8 mouse cellular contexts compared by ENCODE assay signal in the genomic region with DNA sequence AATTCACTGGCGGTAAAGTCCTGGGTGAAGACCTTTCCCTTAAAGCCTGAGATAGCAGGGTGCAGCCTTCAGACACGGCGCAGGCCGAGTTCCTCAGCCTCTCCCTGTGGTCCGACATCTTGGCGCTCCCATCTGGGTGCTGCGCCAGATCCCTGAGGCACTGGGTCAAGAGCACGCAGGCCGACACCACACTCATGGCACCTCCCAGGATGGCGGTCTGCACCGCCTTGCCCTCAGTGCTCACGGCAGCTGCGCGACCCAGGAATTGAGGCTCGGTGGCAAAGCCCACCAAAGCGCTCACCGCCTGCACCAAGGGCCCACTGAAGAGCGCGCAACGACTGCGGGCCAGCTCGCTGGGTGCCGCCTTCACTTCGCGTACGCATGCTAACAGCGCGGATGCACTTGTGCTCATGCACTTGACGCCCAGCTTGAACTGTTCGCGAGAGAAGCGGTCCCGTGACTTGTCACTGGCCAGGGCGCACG. TPM values are rescaled to one million over a fixed set of nuclear protein-coding genes. Genes with fewer than 3 reads are reported as not detected.
DNase-seq lines count a peak whose midpoint lies in the region; ATAC-seq and TF ChIP-seq lines count a peak whose summit lies in the region.

No protein-coding gene starts in this region.

- H3K79me2 ChIP-seq in myocyte (ENCODE audit: control insufficient read depth, insufficient read depth): peaks cover 56% of the 10 kb centered on the region

- H3K27me3 ChIP-seq in forebrain, postnatal 0 days (ENCODE audit: insufficient read depth, low read length): no peaks in the 10 kb centered on the region
- no peaks in the 10 kb centered on the region for H3K27me3 ChIP-seq in limb, embryonic 10.5 days (ENCODE audit: low read depth, poor library complexity, severe bottlenecking)
- no peaks in the 10 kb centered on the region for H3K27me3 ChIP-seq in myocyte (ENCODE audit: control insufficient read depth, insufficient read depth, insufficient read length)

- TF ChIP-seq CTCF in forebrain, postnatal 0 days (IDR thresholded peaks at IDR 0.05; ENCODE audit: low read depth): no peak

- peak; percentile 18 for DNase-seq in left cerebral cortex, postnatal 4 days
- no peak for DNase-seq in left cerebral cortex, postnatal 25 days (ENCODE audit: low spot score in 2 of 2)
- DNase-seq in forebrain, postnatal 0 days: no peak
- DNase-seq in limb, embryonic 10.5 days (ENCODE audit: low spot score): peak; percentile 36
- DNase-seq in ovary, postnatal 36 days (ENCODE audit: low spot score): no peak
- DNase-seq in layer of hippocampus, adult 18-20 months (ENCODE audit: low spot score in 2 of 2): no peak

- H3K4me1 ChIP-seq in brown adipose tissue, adult 24 weeks (ENCODE audit: control insufficient read depth, insufficient read depth, insufficient read length, low read length): peaks cover 26% of the 10 kb centered on the region
- H3K4me1 ChIP-seq in forebrain, postnatal 0 days (ENCODE audit: insufficient read depth): peaks cover 46% of the 10 kb centered on the region
- H3K4me1 ChIP-seq in limb, embryonic 10.5 days: peaks cover 73% of the 10 kb centered on the region

- 0 out of 2 replicates have a peak, but pooled peaks cover under 1% of the 10 kb centered on the region for H3K36me3 ChIP-seq in forebrain, postnatal 0 days (ENCODE audit: insufficient read depth)
- H3K36me3 ChIP-seq in limb, embryonic 10.5 days: peaks cover 41% of the 10 kb centered on the region
- H3K36me3 ChIP-seq in myocyte (ENCODE audit: control insufficient read depth, insufficient read depth): no peaks in the 10 kb centered on the region

- peak overlapping the region; percentile 78 for H3K27ac ChIP-seq in brown adipose tissue, adult 24 weeks (replicated peaks; ENCODE audit: low read depth, low read length)
- H3K27ac ChIP-seq in forebrain, postnatal 0 days (ENCODE audit: low read depth, low read length): no peak overlapping the region
- peak overlapping the region; percentile 98 for H3K27ac ChIP-seq in limb, embryonic 10.5 days

- peak overlapping the region; percentile 72 for H3K4me2 ChIP-seq in forebrain, postnatal 0 days (ENCODE audit: low read depth)
- peak overlapping the region; percentile 80 for H3K4me2 ChIP-seq in myocyte (ENCODE audit: low read depth)

- H3ac ChIP-seq in myocyte (ENCODE audit: control insufficient read depth, insufficient read length): peak overlapping the region; percentile 78

- WGBS in forebrain, postnatal 0 days: 92% methylated on average over 35 of the region's 35 CpGs
- WGBS in limb, embryonic 10.5 days: 87% methylated on average over 35 of the region's 35 CpGs

- no peak for ATAC-seq in forebrain, postnatal 0 days

- no peak for TF ChIP-seq POLR2A in myocyte (IDR thresholded peaks at IDR 0.05; ENCODE audit: insufficient read length, low read depth)

- peak overlapping the region; percentile 90 for H3K4me3 ChIP-seq in brown adipose tissue, adult 24 weeks (ENCODE audit: insufficient read depth, low read depth, low read length)
- peak overlapping the region; percentile 81 for H3K4me3 ChIP-seq in forebrain, postnatal 0 days (ENCODE audit: low read depth, low read length)
- peak overlapping the region; percentile 92 for H3K4me3 ChIP-seq in limb, embryonic 10.5 days
- H3K4me3 ChIP-seq in myocyte: peak overlapping the region; percentile 43

- H3K9me3 ChIP-seq in forebrain, postnatal 0 days (ENCODE audit: low read length): no peaks in the 10 kb centered on the region
- 0 out of 2 replicates have a peak, but pooled peaks cover 2% of the 10 kb centered on the region for H3K9me3 ChIP-seq in limb, embryonic 10.5 days (replicated peaks)

- intact Hi-C loops in left cerebral cortex, postnatal 4 days (cut with DNase I): loop anchor here (10.0 kb wide), 2 partner anchors 67 to 317 kb away; no protein-coding TSS in a partner anchor
- intact Hi-C loops in left cerebral cortex, postnatal 25 days (cut with DNase I): loop anchor here (2.0 to 5.0 kb wide), 2 partner anchors 65 to 315 kb away; no protein-coding TSS in a partner anchor

- no peak overlapping the region for H3K9ac ChIP-seq in forebrain, postnatal 0 days

TF ChIP-seq in myocyte, 11 proteins besides CTCF, POLR2A, EP300 and RAD21:
- TF ChIP-seq TCF12 (IDR thresholded peaks at IDR 0.05; ENCODE audit: insufficient read depth, poor library complexity, severe bottlenecking): no peak
- no peak for TF ChIP-seq SRF (IDR thresholded peaks at IDR 0.05; ENCODE audit: control insufficient read depth, insufficient read length, low read depth)
- no peak for TF ChIP-seq MYOD1 (IDR thresholded peaks at IDR 0.05; ENCODE audit: control insufficient read depth in 1 of 3, insufficient read length in 2 of 3, low read depth in 2 of 3)
- no peak for TF ChIP-seq REST (IDR thresholded peaks at IDR 0.05; ENCODE audit: insufficient read depth, insufficient read length)
- no peak for TF ChIP-seq MAX (IDR thresholded peaks at IDR 0.05; ENCODE audit: low read depth)
- no peak for TF ChIP-seq CEBPB (IDR thresholded peaks at IDR 0.05; ENCODE audit: insufficient read depth, poor library complexity, severe bottlenecking)
- TF ChIP-seq MYOG (IDR thresholded peaks at IDR 0.05; ENCODE audit: control insufficient read depth in 1 of 3, insufficient read depth in 1 of 3, insufficient read length in 2 of 3, low read depth in 2 of 3): no peak
- no peak for TF ChIP-seq TCF3 (IDR thresholded peaks at IDR 0.05; ENCODE audit: insufficient read length, low read depth)
- no peak for TF ChIP-seq E2F4 (IDR thresholded peaks at IDR 0.05; ENCODE audit: insufficient read depth)
- no peak for TF ChIP-seq USF1 (IDR thresholded peaks at IDR 0.05; ENCODE audit: low read depth)
- TF ChIP-seq POLR2AphosphoS2 (IDR thresholded peaks at IDR 0.05; ENCODE audit: insufficient read length, low read depth): no peak

RNA-seq across cellular contexts. Expression of a gene that starts 1.9 kb away (rescaled TPM):
- total RNA-seq in left cerebral cortex, postnatal 4 days (2021): 10 to 100 TPM; 20.5 to 20.7 TPM
- total RNA-seq in left cerebral cortex, postnatal 25 days (2021): 10 to 100 TPM; 21.4 to 26.5 TPM
- polyA plus RNA-seq in brown adipose tissue, adult 24 weeks (2012; ENCODE audit: insufficient read depth, insufficient read length, missing spikeins): 6.5 and 8.8 TPM in 2 replicates
- 35.3 and 38.0 TPM in 2 replicates for total RNA-seq in forebrain, postnatal 0 days (2014; rRNA removed)
- 9.8 and 10.8 TPM in 2 replicates for polyA plus RNA-seq in forebrain, postnatal 0 days (2015; fragmentation: Nextera tagmentation; extraction: Ambion mirVana)
- polyA plus RNA-seq in limb, embryonic 10.5 days (2016; fragmentation: Nextera tagmentation; extraction: Ambion mirVana): 21.3 and 22.0 TPM in 2 replicates
- polyA plus RNA-seq in myocyte (2012; fragmentation: generic; extraction: Trizol): 25.5 TPM
- total RNA-seq in layer of hippocampus, adult 18-20 months (2021): 10 to 100 TPM; 21.5 to 23.9 TPM

RNA-seq across cellular contexts. Expression of a gene that starts 2.1 kb away (rescaled TPM):
- 10 to 100 TPM; 55.4 to 60.3 TPM for total RNA-seq in left cerebral cortex, postnatal 4 days (2021)
- total RNA-seq in left cerebral cortex, postnatal 25 days (2021): 10 to 100 TPM; 54.7 to 58.8 TPM
- 19.9 and 33.7 TPM in 2 replicates for polyA plus RNA-seq in brown adipose tissue, adult 24 weeks (2012; ENCODE audit: insufficient read depth, insufficient read length, missing spikeins)
- 30.1 and 32.1 TPM in 2 replicates for total RNA-seq in forebrain, postnatal 0 days (2014; rRNA removed)
- polyA plus RNA-seq in forebrain, postnatal 0 days (2015; fragmentation: Nextera tagmentation; extraction: Ambion mirVana): 63.9 and 76.9 TPM in 2 replicates
- 104 and 106 TPM in 2 replicates for polyA plus RNA-seq in limb, embryonic 10.5 days (2016; fragmentation: Nextera tagmentation; extraction: Ambion mirVana)
- 81.3 TPM for polyA plus RNA-seq in myocyte (2012; fragmentation: generic; extraction: Trizol)
- total RNA-seq in layer of hippocampus, adult 18-20 months (2021): 10 to 100 TPM; 65.8 to 68.1 TPM

Comparison
In these comparisons a context has a peak if more than half of its experiments do, and no peak if none do; other contexts are left out.
1. DNase-seq: peak in left cerebral cortex, postnatal 4 days (single experiment) and limb, embryonic 10.5 days (single experiment); none in left cerebral cortex, postnatal 25 days (0 of 2), forebrain, postnatal 0 days (single experiment), ovary, postnatal 36 days (single experiment) and layer of hippocampus, adult 18-20 months (0 of 2).
2. Peak in every context shown above with its lines, with median percentiles within 50 percentile points of each other: H3K4me3 ChIP-seq.